Mouse (Mus musculus) lung, adult 2 months (tissue): ENCODE results near the gene Gm43720.

Experiments
- CTCF ChIP-seq: fragments of 200-500 bp; IDR thresholded peaks from 2 replicates; pipeline ENCODE4 v1.5.1; 2011; ENCODE audit warnings: mild to moderate bottlenecking, low read length, control low read depth; ENCODE audit not compliant: insufficient read depth
- POLR2A ChIP-seq: fragments of 200-500 bp; IDR thresholded peaks from 2 replicates; pipeline ENCODE4 v1.6.1; 2011; ENCODE audit warnings: low read depth, mild to moderate bottlenecking, control low read depth, low read length, borderline replicate concordance; ENCODE audit errors: extremely low read depth

DNA sequence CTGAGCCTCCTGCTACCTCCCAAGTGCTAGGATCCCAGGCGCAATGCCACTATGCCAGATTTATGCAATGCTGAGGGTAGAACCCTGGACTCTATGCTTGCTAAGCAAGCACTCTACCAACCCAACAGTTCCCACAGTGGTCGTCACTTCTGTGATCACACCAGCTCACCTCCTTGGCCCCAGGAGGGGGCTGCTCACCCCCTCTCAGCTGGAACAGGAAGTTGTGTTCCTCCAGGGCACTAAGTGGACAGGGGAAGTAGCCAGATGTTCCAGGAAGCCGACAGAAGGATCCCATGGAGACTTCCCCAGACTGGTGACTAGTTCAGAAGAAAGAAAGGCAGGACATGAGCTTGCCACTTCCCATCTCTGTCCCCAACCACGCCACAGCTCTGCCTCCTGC lies 17.8 kb downstream of the Gm43720 start:
- TF ChIP-seq POLR2A (no peak), CTCF (no peak)
